Mouse (Mus musculus) lung, embryonic 15.5 days (tissue): ENCODE data around the gene Ddx25. TPM values are rescaled to one million over a fixed set of nuclear protein-coding genes. Genes with fewer than 3 reads are reported as not detected.

ENCODE experiments used
- ATAC-seq: fragments of 200-750 bp; cut with Nextera tagmentation; 2 replicates; pipeline ENCODE4 v1.8.0; 2017; ENCODE audit warnings: moderate number of reproducible peaks, borderline replicate concordance; ENCODE audit not compliant: low FRiP score, low TSS enrichment; ENCODE audit errors: extremely low read depth
- H3K27ac ChIP-seq: fragments of 300-500 bp; sonication (generic); 2 replicates; pipeline ENCODE4 v1.5.1; 2015; ENCODE audit warnings: moderate library complexity, mild to moderate bottlenecking, inconsistent platforms
- H3K27me3 ChIP-seq: fragments of 300-500 bp; sonication (generic); 2 replicates; pipeline ENCODE4 v1.6.1; 2015; ENCODE audit warnings: inconsistent platforms
- H3K36me3 ChIP-seq: fragments of 300-500 bp; sonication (generic); 2 replicates; pipeline ENCODE4 v1.6.1; 2015; ENCODE audit warnings: inconsistent platforms
- H3K4me1 ChIP-seq: fragments of 300-500 bp; sonication (generic); 2 replicates; pipeline ENCODE4 v1.6.1; 2015; ENCODE audit warnings: inconsistent platforms
- H3K4me2 ChIP-seq: fragments of 300-500 bp; sonication (generic); 2 replicates; pipeline ENCODE4 v1.6.1; 2015; ENCODE audit warnings: inconsistent platforms, mild to moderate bottlenecking, moderate library complexity
- H3K4me3 ChIP-seq: fragments of 300-500 bp; sonication (generic); 2 replicates; pipeline ENCODE4 v1.5.1; 2015; ENCODE audit warnings: mild to moderate bottlenecking, inconsistent platforms
- H3K9ac ChIP-seq: fragments of 300-500 bp; sonication (generic); 2 replicates; pipeline ENCODE4 v1.6.1; 2015; ENCODE audit warnings: inconsistent platforms
- H3K9me3 ChIP-seq: fragments of 300-500 bp; sonication (generic); 2 replicates; pipeline ENCODE4 v1.6.1; 2016; ENCODE audit warnings: inconsistent platforms
- WGBS: fragments of 180-500 bp; shearing (Covaris S2); methylation state at CpG from one replicate; pipeline ENCODE4 v1.1.7; 2015; 5-methylcytosine and 5-hydroxymethylcytosine counted together
- polyA plus RNA-seq: library from polyadenylated mRNA; unstranded; fragments of >200 nt; fragmentation: Nextera tagmentation; extraction: Ambion mirVana; gene quantifications from 2 replicates; pipeline ENCODE4 v1.2.1, GENCODE M21; 2015

Gene Ddx25
- polyA plus RNA-seq, 1 experiment from 2014 or later, result 1.3 TPM

DNA sequence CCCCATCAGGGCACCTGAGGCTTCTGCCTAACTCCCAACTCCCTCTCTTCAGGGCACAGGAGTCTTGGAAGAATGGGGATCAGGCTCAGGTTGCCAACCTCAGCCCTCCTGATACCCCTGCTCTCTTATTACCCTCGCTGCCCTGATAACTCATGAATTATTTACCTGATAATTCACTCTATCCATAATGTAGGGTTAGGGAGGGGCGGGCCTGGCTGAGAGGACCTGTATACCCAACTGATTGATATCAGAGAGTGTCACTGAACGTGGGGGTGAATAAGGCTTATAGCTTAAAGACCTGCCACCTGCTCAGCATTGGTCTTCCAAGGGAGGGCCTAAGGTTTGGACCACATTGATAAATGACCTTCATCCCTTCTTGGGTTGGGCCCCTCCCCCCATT is 40.2 kb downstream of the Ddx25 start, which contains the start of gene Gm1113:
TSS of gene Gm1113 (minus strand) at position 101 of the 400 bp plus-strand sequence.
- Histone ChIP-seq H3K4me2 (no peak within 1 kb of the TSS), H3K36me3 (no peaks in the 10 kb centered on the region), H3K27ac (no peak within 1 kb of the TSS), H3K4me3 (no peak within 1 kb of the TSS), H3K4me1 (peaks cover 8% of the 10 kb centered on the region), H3K9ac (no peak within 1 kb of the TSS), H3K9me3 (no peaks in the 10 kb centered on the region), H3K27me3 (no peaks in the 10 kb centered on the region; the same call in 1 of the 2 replicates)
- no peak for ATAC-seq
- WGBS, result 62% methylated on average over 3 of the region's 3 CpGs

DNA sequence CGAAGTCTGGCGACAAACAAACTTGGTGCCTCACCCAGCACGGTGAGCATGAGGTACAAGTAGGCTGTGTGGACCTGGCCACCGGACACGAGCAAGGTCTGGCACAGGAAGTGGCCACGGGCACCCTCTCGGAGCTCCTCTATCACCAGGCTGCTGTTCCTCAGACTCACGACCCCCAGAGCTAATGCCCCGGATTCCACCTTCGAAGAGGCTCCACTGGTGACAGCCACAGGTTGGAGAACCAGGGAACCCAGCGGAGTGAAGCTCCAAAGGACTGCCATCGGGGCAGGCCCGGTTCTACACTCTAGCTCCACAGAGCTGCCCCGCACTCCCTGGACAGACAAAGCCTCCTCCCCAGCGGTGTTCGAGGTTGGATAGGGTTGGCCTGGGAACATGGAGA is 41.6 kb downstream of the Ddx25 start:
- Histone ChIP-seq H3K4me2 (no peak overlapping the region), H3K27ac (no peak overlapping the region)
- no peak for ATAC-seq

DNA sequence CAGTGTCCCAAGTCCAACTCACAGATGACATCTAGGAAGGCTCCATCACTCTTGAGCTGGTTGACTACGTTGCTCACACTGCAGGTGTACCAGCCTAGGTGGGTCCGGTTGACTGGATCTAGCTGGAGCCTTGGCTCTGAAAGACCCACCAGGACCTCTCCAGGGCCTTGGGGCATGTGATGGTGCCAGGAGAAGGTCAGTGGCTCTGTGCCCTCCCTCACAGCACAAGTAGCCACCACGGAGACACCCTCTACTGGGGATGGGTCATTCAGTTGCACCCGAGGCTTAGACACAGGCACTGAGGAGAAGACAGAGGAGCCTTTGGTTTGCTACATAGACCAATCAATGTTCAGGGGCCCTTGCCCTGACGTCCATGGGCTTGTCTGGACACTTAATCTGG is 42.1 kb downstream of the Ddx25 start:
- H3K4me3 ChIP-seq, result no peak overlapping the region
- H3K9ac ChIP-seq, result no peak overlapping the region
- H3K27ac ChIP-seq, result no peak overlapping the region
- H3K9me3 ChIP-seq, result no peaks in the 10 kb centered on the region
- H3K4me2 ChIP-seq, result no peak overlapping the region
- peaks cover 1% of the 10 kb centered on the region; the same call in 1 of the 2 replicates for H3K4me1 ChIP-seq
- no peak for ATAC-seq
- H3K36me3 ChIP-seq, result no peaks in the 10 kb centered on the region
- 80% methylated on average over 5 of the region's 5 CpGs for WGBS
- peaks cover 4% of the 10 kb centered on the region; the same call in 1 of the 2 replicates for H3K27me3 ChIP-seq

More for the DNA sequence above, 41.6 kb downstream of the Ddx25 start:
- peaks cover 5% of the 10 kb centered on the region; the same call in 1 of the 2 replicates for H3K4me1 ChIP-seq
- H3K36me3 ChIP-seq, result no peaks in the 10 kb centered on the region
- no peak overlapping the region for H3K4me3 ChIP-seq
- 92% methylated on average over 16 of the region's 16 CpGs for WGBS
- H3K27me3 ChIP-seq, result peaks cover 4% of the 10 kb centered on the region; the same call in 1 of the 2 replicates
- H3K9me3 ChIP-seq, result no peaks in the 10 kb centered on the region
- H3K9ac ChIP-seq, result no peak overlapping the region

DNA sequence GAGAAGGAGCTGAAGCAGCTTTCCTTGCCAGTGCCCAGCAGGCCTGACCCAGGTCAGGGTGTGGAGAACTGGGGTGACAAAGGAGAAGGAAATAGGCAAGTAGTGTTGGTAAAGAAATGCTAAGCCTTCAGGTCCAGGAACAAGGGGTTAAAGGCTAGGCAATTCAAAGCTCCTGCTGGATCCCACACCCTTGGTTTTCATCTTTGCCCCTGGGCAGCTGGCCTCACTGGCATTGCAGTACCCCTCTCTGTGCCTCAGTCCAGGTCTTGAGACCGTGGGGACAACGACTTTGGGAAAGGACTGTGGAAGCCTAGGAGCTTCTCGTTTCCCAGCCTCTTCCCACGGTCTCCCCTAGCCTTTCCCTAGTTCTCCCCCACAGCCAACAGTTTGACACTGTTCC is 44.4 kb downstream of the Ddx25 start:
- Histone ChIP-seq H3K9me3 (no peaks in the 10 kb centered on the region), H3K27me3 (peaks cover 10% of the 10 kb centered on the region; the same call in 1 of the 2 replicates), H3K4me3 (no peak overlapping the region), H3K4me1 (0 out of 2 replicates have a peak, but pooled peaks cover 2% of the 10 kb centered on the region), H3K4me2 (no peak overlapping the region), H3K9ac (no peak overlapping the region), H3K27ac (no peak overlapping the region), H3K36me3 (no peaks in the 10 kb centered on the region)
- no peak for ATAC-seq
- 73% methylated on average over 4 of the region's 4 CpGs for WGBS

DNA sequence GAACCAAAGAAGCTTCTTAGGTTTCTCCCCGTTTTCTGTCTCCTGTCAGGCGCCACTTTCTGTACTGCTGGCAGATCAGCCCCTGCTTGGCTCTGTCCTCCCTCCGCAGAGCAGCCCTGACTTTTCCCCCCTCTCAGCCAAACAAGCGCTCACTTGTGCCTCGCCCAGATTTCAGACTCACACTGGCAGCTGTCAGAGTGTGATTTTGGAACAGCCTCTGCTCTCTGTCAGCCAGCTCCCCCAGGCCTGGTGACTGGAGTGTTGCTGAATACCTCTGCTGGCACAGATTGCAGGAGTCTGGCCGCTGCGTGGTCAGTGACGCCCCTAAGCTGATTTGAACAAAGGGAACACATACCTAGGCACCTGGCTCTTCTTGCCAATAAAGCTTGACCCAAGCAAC is 50.1 kb downstream of the Ddx25 start:
- H3K9ac ChIP-seq, result no peak overlapping the region
- peak overlapping the region; percentile 44 for H3K27ac ChIP-seq
- H3K4me2 ChIP-seq, result no peak overlapping the region
- H3K4me3 ChIP-seq, result no peak overlapping the region
- H3K27me3 ChIP-seq, result peaks cover 10% of the 10 kb centered on the region; the same call in 1 of the 2 replicates
- 22% methylated on average over 8 of the region's 8 CpGs for WGBS
- H3K36me3 ChIP-seq, result no peaks in the 10 kb centered on the region
- H3K9me3 ChIP-seq, result no peaks in the 10 kb centered on the region
- peaks cover 18% of the 10 kb centered on the region for H3K4me1 ChIP-seq
- peak; percentile 82 for ATAC-seq

DNA sequence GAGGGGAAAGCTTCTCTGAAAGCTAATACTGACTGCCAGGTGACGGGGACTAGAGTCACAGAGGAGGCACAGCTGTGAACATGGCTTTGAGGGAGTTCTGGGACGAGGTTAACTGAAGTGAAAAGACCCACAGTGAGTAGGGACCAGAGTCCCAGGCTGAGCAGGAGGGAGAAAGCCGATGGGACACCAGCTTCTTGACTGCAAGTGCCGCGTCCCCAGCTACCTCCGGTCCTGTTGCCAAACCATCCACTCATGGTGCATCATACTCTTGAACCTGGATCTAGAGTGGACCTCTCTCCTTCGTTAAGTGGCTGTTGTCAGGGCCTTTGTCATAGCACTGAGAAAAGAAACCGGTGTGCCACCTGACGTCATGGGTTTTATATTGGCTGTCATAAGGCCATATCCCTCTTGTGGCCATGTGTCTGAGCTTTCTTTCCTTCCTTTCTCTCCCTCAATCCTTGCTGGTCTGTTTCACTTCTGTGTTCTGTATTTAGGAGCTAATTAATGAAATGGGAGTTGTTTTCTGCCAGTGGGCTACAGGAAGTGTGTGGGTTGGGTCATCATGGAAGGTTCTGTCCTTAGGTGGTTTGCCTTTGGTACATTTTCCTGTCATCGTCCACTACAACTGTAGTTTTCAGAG is 55.8 kb downstream of the Ddx25 start:
- no peak for ATAC-seq
- Histone ChIP-seq H3K27me3 (no peaks in the 10 kb centered on the region), H3K4me2 (no peak overlapping the region), H3K4me3 (no peak overlapping the region), H3K9ac (no peak overlapping the region), H3K4me1 (peaks cover 1% of the 10 kb centered on the region), H3K9me3 (no peaks in the 10 kb centered on the region), H3K36me3 (no peaks in the 10 kb centered on the region), H3K27ac (no peak overlapping the region)
- 88% methylated on average over 10 of the region's 10 CpGs for WGBS

DNA sequence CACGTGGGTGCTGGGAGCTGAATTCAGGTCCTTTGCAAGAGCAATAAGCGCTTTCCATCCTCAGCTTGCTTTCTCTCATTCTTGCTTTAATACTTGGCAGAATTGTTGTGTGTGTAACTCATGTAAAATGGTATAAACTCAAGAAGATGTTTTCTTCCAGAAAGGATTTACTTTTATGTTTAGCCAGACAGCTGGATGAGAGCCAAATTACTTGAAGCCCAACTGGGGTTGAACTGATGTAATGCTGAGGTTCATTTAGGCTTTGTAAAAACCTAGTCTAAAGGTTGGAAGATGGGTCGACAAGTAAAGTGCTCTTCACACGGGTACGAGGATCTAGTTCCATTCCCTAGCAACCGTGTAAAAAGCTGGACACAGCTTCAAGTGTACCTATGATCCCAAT is 58.4 kb downstream of the Ddx25 start:
- 69% methylated on average over 6 of the region's 6 CpGs for WGBS
- no peak for ATAC-seq
- H3K27me3 ChIP-seq, result no peaks in the 10 kb centered on the region
- no peak overlapping the region for H3K27ac ChIP-seq
- H3K4me2 ChIP-seq, result no peak overlapping the region
- H3K4me3 ChIP-seq, result no peak overlapping the region
- no peaks in the 10 kb centered on the region for H3K9me3 ChIP-seq
- no peak overlapping the region for H3K9ac ChIP-seq
- no peaks in the 10 kb centered on the region for H3K4me1 ChIP-seq
- H3K36me3 ChIP-seq, result no peaks in the 10 kb centered on the region

DNA sequence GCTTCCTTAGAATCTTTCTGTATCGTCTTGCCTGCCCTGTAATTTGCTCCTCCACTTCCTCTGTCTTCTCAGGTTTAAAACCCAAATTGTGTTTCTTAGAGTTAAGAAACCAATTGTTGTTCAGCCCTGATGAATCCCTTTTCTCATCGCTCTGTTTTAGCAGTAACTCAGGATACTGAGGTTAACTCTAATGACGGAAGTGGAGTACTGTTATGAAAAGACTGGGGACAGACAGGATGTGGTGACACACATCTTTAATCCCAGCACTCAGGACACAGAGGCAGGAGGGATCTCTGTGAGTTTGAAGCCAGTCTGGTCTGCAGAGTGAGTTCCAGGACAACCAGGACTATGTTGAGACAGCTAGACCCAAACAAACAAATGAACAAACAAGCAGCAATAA is 62.9 kb downstream of the Ddx25 start:
- no peaks in the 10 kb centered on the region for H3K36me3 ChIP-seq
- H3K27ac ChIP-seq, result no peak overlapping the region
- H3K4me1 ChIP-seq, result no peaks in the 10 kb centered on the region
- no peak overlapping the region for H3K9ac ChIP-seq
- H3K9me3 ChIP-seq, result no peaks in the 10 kb centered on the region
- no peak overlapping the region for H3K4me2 ChIP-seq
- no peak overlapping the region for H3K4me3 ChIP-seq
- H3K27me3 ChIP-seq, result no peaks in the 10 kb centered on the region
- no peak for ATAC-seq
- WGBS, result 74% methylated on average over 3 of the region's 3 CpGs

DNA sequence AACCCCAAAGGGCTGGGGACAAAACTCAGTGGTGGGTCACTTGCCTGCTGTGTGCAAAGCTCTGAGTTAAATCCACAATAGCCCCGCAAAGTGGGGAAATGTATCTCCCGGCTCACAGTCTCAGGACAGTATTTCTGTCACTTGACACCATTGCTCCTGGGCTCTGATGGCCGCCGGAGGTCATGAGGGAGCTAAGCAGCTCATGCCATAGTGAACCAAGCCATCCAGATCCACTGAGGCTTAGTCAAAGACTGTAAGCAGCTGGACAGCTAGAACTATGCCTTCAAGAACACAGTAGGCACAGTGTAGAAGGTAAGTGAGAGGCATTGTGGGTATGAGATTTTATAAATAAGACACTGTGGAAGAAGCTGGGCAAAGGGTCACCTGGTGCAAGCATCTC is 63.4 kb downstream of the Ddx25 start:
- H3K4me3 ChIP-seq, result no peak overlapping the region
- no peak for ATAC-seq
- H3K27me3 ChIP-seq, result no peaks in the 10 kb centered on the region
- no peak overlapping the region for H3K27ac ChIP-seq
- H3K9me3 ChIP-seq, result no peaks in the 10 kb centered on the region
- H3K4me2 ChIP-seq, result no peak overlapping the region
- H3K9ac ChIP-seq, result no peak overlapping the region
- WGBS, result 54% methylated on average over 4 of the region's 4 CpGs
- no peaks in the 10 kb centered on the region for H3K36me3 ChIP-seq
- H3K4me1 ChIP-seq, result no peaks in the 10 kb centered on the region

DNA sequence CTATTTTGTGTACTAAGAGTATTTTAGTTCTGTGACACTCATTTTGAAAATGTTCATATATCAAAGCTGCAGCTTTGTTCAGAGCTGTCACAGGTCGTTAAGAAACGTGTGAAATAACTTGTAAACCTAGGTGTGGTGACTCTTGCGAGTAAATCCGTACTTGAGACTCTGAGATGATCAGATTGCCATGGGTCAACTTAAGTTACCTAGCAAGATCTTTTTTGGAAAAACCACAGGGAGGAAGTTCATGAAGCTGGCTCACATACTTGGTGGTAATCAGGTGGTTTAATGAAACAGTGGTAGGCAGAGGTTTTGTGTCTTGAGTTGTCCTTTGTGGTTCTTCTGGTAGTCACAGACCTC is 64.6 kb downstream of the Ddx25 start:
- H3K9me3 ChIP-seq, result no peaks in the 10 kb centered on the region
- 50% methylated on average over 4 of the region's 4 CpGs for WGBS
- H3K9ac ChIP-seq, result no peak overlapping the region
- H3K4me1 ChIP-seq, result no peaks in the 10 kb centered on the region
- H3K36me3 ChIP-seq, result no peaks in the 10 kb centered on the region
- H3K4me2 ChIP-seq, result no peak overlapping the region
- no peak overlapping the region for H3K4me3 ChIP-seq
- no peaks in the 10 kb centered on the region for H3K27me3 ChIP-seq
- ATAC-seq, result no peak
- peak overlapping the region; percentile 32; the same call in 1 of the 2 replicates for H3K27ac ChIP-seq

DNA sequence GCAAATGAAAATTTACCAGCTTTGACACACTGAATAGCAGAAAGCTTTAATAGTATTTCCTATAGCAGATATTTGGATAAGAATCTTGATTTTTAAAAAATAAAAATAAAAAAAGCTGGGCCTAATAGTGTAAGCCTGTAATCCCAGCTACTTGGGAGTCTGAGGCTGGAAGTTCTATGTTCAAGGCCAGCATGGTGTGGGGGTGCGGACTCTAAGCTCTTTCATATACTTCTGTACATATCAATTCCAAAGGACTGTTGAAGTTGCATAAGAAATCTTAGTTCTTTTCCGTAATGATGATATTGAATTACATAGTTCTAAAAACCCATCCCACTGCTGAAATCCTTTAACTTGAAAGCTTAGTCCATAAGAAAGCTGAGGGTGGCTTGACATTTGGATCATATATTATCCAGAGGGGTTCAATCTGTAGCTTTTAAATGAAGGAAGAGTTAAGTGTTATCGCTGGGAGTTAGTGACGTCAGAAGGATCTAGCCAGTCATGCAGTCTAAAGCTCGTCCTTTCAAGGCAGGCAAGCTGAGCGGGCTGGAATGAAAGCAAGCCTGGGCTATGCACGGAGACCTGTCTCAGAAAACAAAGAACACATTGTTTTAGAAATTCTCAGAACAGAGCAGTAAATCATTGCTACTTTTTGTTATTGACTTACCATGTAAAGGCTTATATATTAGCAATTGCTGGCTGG is 65.1 kb downstream of the Ddx25 start:
- H3K9me3 ChIP-seq, result no peaks in the 10 kb centered on the region
- no peaks in the 10 kb centered on the region for H3K27me3 ChIP-seq
- H3K4me1 ChIP-seq, result no peaks in the 10 kb centered on the region
- H3K36me3 ChIP-seq, result no peaks in the 10 kb centered on the region
- H3K4me2 ChIP-seq, result no peak overlapping the region
- H3K9ac ChIP-seq, result no peak overlapping the region
- H3K4me3 ChIP-seq, result no peak overlapping the region
- ATAC-seq, result peak; percentile 46; the same call in 1 of the 2 replicates
- H3K27ac ChIP-seq, result peak overlapping the region; percentile 32; the same call in 1 of the 2 replicates
- 54% methylated on average over 7 of the region's 7 CpGs for WGBS

DNA sequence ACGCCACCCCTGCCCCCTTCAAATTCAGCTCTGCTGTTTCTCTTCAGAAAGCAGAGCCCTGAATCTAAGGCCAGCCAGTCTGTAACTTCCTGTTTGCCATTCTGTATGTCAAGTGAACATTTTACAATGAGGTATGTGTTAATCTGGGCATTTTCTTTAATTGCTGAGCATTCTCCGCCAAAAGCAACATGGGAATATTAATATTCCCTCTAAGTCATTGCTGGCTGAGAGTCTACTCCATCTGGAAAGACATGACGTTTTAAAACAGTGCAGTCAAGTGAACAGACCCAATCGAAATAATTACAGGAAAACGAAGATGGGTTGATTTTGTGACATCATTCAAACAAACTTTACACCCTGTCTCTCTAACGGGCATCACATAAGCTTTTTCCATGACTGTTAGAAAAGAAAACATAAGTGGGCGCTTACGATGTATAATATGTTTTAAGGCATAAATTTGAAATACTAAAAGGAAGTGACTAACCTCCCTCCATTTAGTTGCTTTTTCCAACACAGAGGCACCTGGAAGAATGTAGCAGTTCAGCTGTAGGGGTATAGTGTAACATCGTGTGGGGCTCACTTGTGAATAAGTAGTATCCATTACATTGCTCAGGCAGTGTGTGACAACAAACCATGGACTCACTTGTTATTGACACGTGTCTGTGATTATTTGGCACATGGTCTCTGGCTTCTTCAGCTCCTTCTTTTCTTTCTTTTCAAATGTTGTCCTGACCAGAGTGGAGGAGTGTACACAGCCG is 67.0 kb downstream of the Ddx25 start:
- no peaks in the 10 kb centered on the region for H3K4me1 ChIP-seq

More for the DNA sequence above, 67.0 kb downstream of the Ddx25 start:
- Histone ChIP-seq H3K36me3 (peaks cover 4% of the 10 kb centered on the region; the same call in 1 of the 2 replicates), H3K9ac (no peak overlapping the region), H3K4me2 (no peak overlapping the region), H3K27ac (no peak overlapping the region), H3K27me3 (no peaks in the 10 kb centered on the region), H3K4me3 (no peak overlapping the region), H3K9me3 (no peaks in the 10 kb centered on the region)
- WGBS, result 82% methylated on average over 11 of the region's 11 CpGs
- ATAC-seq, result no peak
